12 mouse cellular contexts compared by ENCODE assay signal in genomic region chr16:20653315-20653714, GRCm38 (mm10). TPM values are rescaled to one million over a fixed set of nuclear protein-coding genes. Genes with fewer than 3 reads are reported as not detected.
A peak's percentile ranks its signal among the peaks of the same experiment; 100 is the strongest.
DNase-seq lines count a peak whose midpoint lies in the region; ATAC-seq and TF ChIP-seq lines count a peak whose summit lies in the region.
"Had no signal": no experiment of that assay in that cellular context is flagged by ENCODE, and none has a peak within 500 bp of the region (broad histone marks: within the 10 kb centered on the region; RNA-seq: fewer than 3 reads in every experiment).

No protein-coding gene starts in this region.

- TF ChIP-seq EP300 in lung, postnatal 0 days (IDR thresholded peaks at IDR 0.05), result no peak

- TF ChIP-seq CTCF in gastrocnemius, adult 2 months (IDR thresholded peaks at IDR 0.05), result peak; percentile 31; the same call in 1 of the 2 replicates
- TF ChIP-seq CTCF in lung, postnatal 0 days (IDR thresholded peaks at IDR 0.05), result no peak

- no peak overlapping the region for H3K9ac ChIP-seq in lung, postnatal 0 days (replicated peaks; ENCODE audit: low read depth)
- H3K9ac ChIP-seq in liver, embryonic 12.5 days, result no peak overlapping the region
- no peak overlapping the region for H3K9ac ChIP-seq in neural tube, embryonic 15.5 days (replicated peaks)

- H3K4me2 ChIP-seq in lung, postnatal 0 days (replicated peaks; ENCODE audit: low read depth, low read length), result no peak overlapping the region
- H3K4me2 ChIP-seq in liver, embryonic 12.5 days, result peak overlapping the region; percentile 81
- peak overlapping the region; percentile 88 for H3K4me2 ChIP-seq in neural tube, embryonic 15.5 days

- no peak overlapping the region for H3K27ac ChIP-seq in gastrocnemius, adult 2 months
- no peak overlapping the region for H3K27ac ChIP-seq in lung, postnatal 0 days (ENCODE audit: low read length)
- no peak overlapping the region for H3K27ac ChIP-seq in liver, embryonic 12.5 days
- H3K27ac ChIP-seq in neural tube, embryonic 15.5 days (replicated peaks), result no peak overlapping the region

- intact Hi-C loops in gastrocnemius, adult 2 months (cut with DNase I), result loop anchor here (2.0 to 5.0 kb wide), 2 partner anchors 19 to 136 kb away; partner anchors contain the start of gene Dvl3
- intact Hi-C loops in gastrocnemius, postnatal 14 days (cut with DNase I; ENCODE audit: low total_unique reads), result no loop called here

- no peaks in the 10 kb centered on the region for H3K27me3 ChIP-seq in lung, postnatal 0 days (replicated peaks; ENCODE audit: insufficient read depth, low read length)
- H3K27me3 ChIP-seq in liver, embryonic 12.5 days (replicated peaks), result no peaks in the 10 kb centered on the region
- no peaks in the 10 kb centered on the region for H3K27me3 ChIP-seq in neural tube, embryonic 15.5 days (replicated peaks)

- H3K9me3 ChIP-seq in lung, postnatal 0 days (ENCODE audit: low read length), result no peaks in the 10 kb centered on the region
- H3K9me3 ChIP-seq in liver, embryonic 12.5 days (replicated peaks), result no peaks in the 10 kb centered on the region
- H3K9me3 ChIP-seq in neural tube, embryonic 15.5 days (replicated peaks), result no peaks in the 10 kb centered on the region

- no peak for ATAC-seq in lung, postnatal 0 days
- ATAC-seq in liver, embryonic 12.5 days, result no peak
- no peak for ATAC-seq in neural tube, embryonic 15.5 days (ENCODE audit: low FRiP score)

- WGBS in lung, postnatal 0 days, result 53% methylated on average over 2 of the region's 2 CpGs
- WGBS in liver, embryonic 12.5 days (ENCODE audit: insufficient replicate concordance), result 47% methylated on average over 2 of the region's 2 CpGs
- 50% methylated on average over 2 of the region's 2 CpGs for WGBS in neural tube, embryonic 15.5 days

- H3K36me3 ChIP-seq in lung, postnatal 0 days (ENCODE audit: insufficient read depth, low read length), result peaks cover 26% of the 10 kb centered on the region
- H3K36me3 ChIP-seq in liver, embryonic 12.5 days, result peaks cover 55% of the 10 kb centered on the region
- peaks cover 42% of the 10 kb centered on the region for H3K36me3 ChIP-seq in neural tube, embryonic 15.5 days

- no peak for DNase-seq in gastrocnemius, adult 2 months
- DNase-seq in gastrocnemius, postnatal 14 days, result no peak
- peak; percentile 24 for DNase-seq in lung, postnatal 0 days (ENCODE audit: low spot score)
- DNase-seq in lung, postnatal 14 days, result no peak
- DNase-seq in MN1 (ENCODE audit: low spot score), result no peak
- DNase-seq in frontal cortex, postnatal 14 days (ENCODE audit: low spot score in 2 of 2), result no peak
- DNase-seq: cerebellum, adult 9-11 months; gastrocnemius, postnatal 36 days; kidney, adult 8-10 months; layer of hippocampus, postnatal 36 days had no signal

- H3K4me1 ChIP-seq in lung, postnatal 0 days (ENCODE audit: insufficient read depth, low read depth, low read length), result no peaks in the 10 kb centered on the region
- peaks cover 18% of the 10 kb centered on the region for H3K4me1 ChIP-seq in liver, embryonic 12.5 days
- H3K4me1 ChIP-seq in neural tube, embryonic 15.5 days, result peaks cover 18% of the 10 kb centered on the region

- H3K4me3 ChIP-seq in gastrocnemius, adult 2 months, result peak overlapping the region; percentile 85; the same call in 1 of the 2 replicates
- H3K4me3 ChIP-seq in lung, postnatal 0 days (ENCODE audit: low read depth, low read length), result no peak overlapping the region
- H3K4me3 ChIP-seq in liver, embryonic 12.5 days, result peak overlapping the region; percentile 81
- no peak overlapping the region for H3K4me3 ChIP-seq in neural tube, embryonic 15.5 days (replicated peaks)

RNA-seq across cellular contexts. Expression of gene Psmd2, which starts 1.9 kb away (rescaled TPM):
- total RNA-seq in gastrocnemius, adult 2 months (2021), result 100 to 1,000 TPM; 223 to 253 TPM
- total RNA-seq in gastrocnemius, postnatal 14 days (2021), result 100 to 1,000 TPM; 158 to 159 TPM
- 146 and 150 TPM in 2 replicates for polyA plus RNA-seq in lung, postnatal 0 days (2015; fragmentation: Nextera tagmentation; extraction: Ambion mirVana)
- polyA plus RNA-seq in liver, embryonic 12.5 days (2016; fragmentation: Nextera tagmentation; extraction: Ambion mirVana), result 277 and 289 TPM in 2 replicates
- 340 and 342 TPM in 2 replicates for polyA plus RNA-seq in neural tube, embryonic 15.5 days (2015; fragmentation: Nextera tagmentation; extraction: Ambion mirVana)

RNA-seq across cellular contexts. Expression of gene Eif4g1, which starts 14.8 kb away (rescaled TPM):
- 100 to 1,000 TPM; 428 to 462 TPM for total RNA-seq in gastrocnemius, adult 2 months (2021)
- 100 to 1,000 TPM; 303 to 309 TPM for total RNA-seq in gastrocnemius, postnatal 14 days (2021)
- 73.5 and 78.7 TPM in 2 replicates for polyA plus RNA-seq in lung, postnatal 0 days (2015; fragmentation: Nextera tagmentation; extraction: Ambion mirVana)
- 180 and 187 TPM in 2 replicates for polyA plus RNA-seq in liver, embryonic 12.5 days (2016; fragmentation: Nextera tagmentation; extraction: Ambion mirVana)
- 130 and 142 TPM in 2 replicates for polyA plus RNA-seq in neural tube, embryonic 15.5 days (2015; fragmentation: Nextera tagmentation; extraction: Ambion mirVana)

RNA-seq across cellular contexts. Expression of gene Ece2, which starts 23.7 kb away (rescaled TPM):
- under 1 TPM in 1 of 2 experiments, not detected in 1; 0.42 TPM for total RNA-seq in gastrocnemius, adult 2 months (2021)
- under 1 TPM; 0.16 to 0.57 TPM for total RNA-seq in gastrocnemius, postnatal 14 days (2021)
- 0.12 and 0.52 TPM in 2 replicates for polyA plus RNA-seq in lung, postnatal 0 days (2015; fragmentation: Nextera tagmentation; extraction: Ambion mirVana)
- 0.53 TPM in 1 of 2 replicates, not detected in the other for polyA plus RNA-seq in liver, embryonic 12.5 days (2016; fragmentation: Nextera tagmentation; extraction: Ambion mirVana)
- polyA plus RNA-seq in neural tube, embryonic 15.5 days (2015; fragmentation: Nextera tagmentation; extraction: Ambion mirVana), result 17.6 and 20.4 TPM in 2 replicates

RNA-seq across cellular contexts. Expression of gene Camk2n2, which starts 32.2 kb away (rescaled TPM):
- total RNA-seq in gastrocnemius, adult 2 months (2021), result 1 to 10 TPM; 1.1 to 1.3 TPM
- 1 to 10 TPM; 1.3 to 1.6 TPM for total RNA-seq in gastrocnemius, postnatal 14 days (2021)
- 0.42 and 0.52 TPM in 2 replicates for polyA plus RNA-seq in lung, postnatal 0 days (2015; fragmentation: Nextera tagmentation; extraction: Ambion mirVana)
- polyA plus RNA-seq in liver, embryonic 12.5 days (2016; fragmentation: Nextera tagmentation; extraction: Ambion mirVana), result 0.56 and 0.61 TPM in 2 replicates
- 45.1 and 55.0 TPM in 2 replicates for polyA plus RNA-seq in neural tube, embryonic 15.5 days (2015; fragmentation: Nextera tagmentation; extraction: Ambion mirVana)

RNA-seq across cellular contexts. Expression of gene Fam131a, which starts 39.7 kb away (rescaled TPM):
- 10 to 100 TPM; 46.0 to 62.9 TPM for total RNA-seq in gastrocnemius, adult 2 months (2021)
- 10 to 100 TPM; 28.7 to 34.5 TPM for total RNA-seq in gastrocnemius, postnatal 14 days (2021)
- 8.4 and 8.9 TPM in 2 replicates for polyA plus RNA-seq in lung, postnatal 0 days (2015; fragmentation: Nextera tagmentation; extraction: Ambion mirVana)
- 2.1 and 2.6 TPM in 2 replicates for polyA plus RNA-seq in liver, embryonic 12.5 days (2016; fragmentation: Nextera tagmentation; extraction: Ambion mirVana)
- 42.2 and 48.6 TPM in 2 replicates for polyA plus RNA-seq in neural tube, embryonic 15.5 days (2015; fragmentation: Nextera tagmentation; extraction: Ambion mirVana)

Comparison
In these comparisons a context has a peak if more than half of its experiments do, and no peak if none do; other contexts are left out.
1. H3K4me3 ChIP-seq: peak in gastrocnemius, adult 2 months (single experiment) and liver, embryonic 12.5 days (single experiment); none in lung, postnatal 0 days (single experiment) and neural tube, embryonic 15.5 days (single experiment).
2. RNA of gene Ece2, which starts 23.7 kb away (polyA plus RNA-seq): 17.6 to 20.4 TPM in neural tube, embryonic 15.5 days; 0.12 to 0.52 TPM in lung, postnatal 0 days and 0.53 TPM in liver, embryonic 12.5 days; every median in the first group is over 10 times any median in the second.